Mouse (Mus musculus) heart, embryonic 14.5 days (tissue): ENCODE data around the gene Cdk5r2. TPM values are rescaled to one million over a fixed set of nuclear protein-coding genes. Genes with fewer than 3 reads are reported as not detected.

Experiments
- ATAC-seq: fragments of 200-750 bp; cut with Nextera tagmentation; 2 replicates; pipeline ENCODE4 v1.8.0; 2017; ENCODE audit warnings: low read depth, moderate TSS enrichment; ENCODE audit not compliant: insufficient number of reproducible peaks, insufficient read depth, low FRiP score
- H3K27ac ChIP-seq, 2 experiments: fragments of 200-500 bp in 1 of 2; fragments of 300-500 bp in 1 of 2; sonication (generic) in 1 of 2; replicated peaks in 1 of 2; 2 replicates each; pipeline ENCODE4 v1.5.1; 2012 to 2014; ENCODE audit warnings: low read depth in 2 of 2, low read length in 2 of 2, control low read depth in 1 of 2, mild to moderate bottlenecking in 1 of 2, mixed read lengths in 1 of 2; ENCODE audit not compliant: control insufficient read depth in 1 of 2, insufficient read depth in 1 of 2
- H3K27me3 ChIP-seq: fragments of 300-500 bp; sonication (generic); 2 replicates; pipeline ENCODE4 v1.6.1; 2014; ENCODE audit warnings: mild to moderate bottlenecking, low read length, control low read depth; ENCODE audit not compliant: control insufficient read depth, insufficient read depth
- H3K36me3 ChIP-seq: fragments of 300-500 bp; sonication (generic); 2 replicates; pipeline ENCODE4 v1.6.1; 2014; ENCODE audit warnings: mild to moderate bottlenecking, control low read depth, low read length, mixed read lengths; ENCODE audit not compliant: control insufficient read depth, insufficient read depth
- H3K4me1 ChIP-seq, 2 experiments: fragments of 200-500 bp in 1 of 2; fragments of 300-500 bp in 1 of 2; sonication (generic) in 1 of 2; 2 replicates each; pipeline ENCODE4 v1.6.1; 2012 to 2014; ENCODE audit warnings: low read length in 2 of 2, control low read depth in 1 of 2, mixed read lengths in 1 of 2; ENCODE audit not compliant: control insufficient read depth in 2 of 2, insufficient read depth in 2 of 2
- H3K4me2 ChIP-seq: fragments of 300-500 bp; sonication (generic); 2 replicates; pipeline ENCODE4 v1.6.1; 2014; ENCODE audit warnings: mild to moderate bottlenecking, low read length
- H3K4me3 ChIP-seq, 2 experiments: fragments of 200-500 bp in 1 of 2; fragments of 300-500 bp in 1 of 2; sonication (generic) in 1 of 2; 2 replicates each; pipeline ENCODE4 v1.5.1; 2012 to 2014; ENCODE audit warnings: low read length in 2 of 2, mild to moderate bottlenecking in 2 of 2, control low read depth in 1 of 2, low read depth in 1 of 2, moderate library complexity in 1 of 2; ENCODE audit not compliant: control insufficient read depth in 1 of 2, insufficient read depth in 1 of 2
- H3K9ac ChIP-seq: fragments of 300-500 bp; sonication (generic); 2 replicates; pipeline ENCODE4 v1.6.1; 2014; ENCODE audit warnings: mild to moderate bottlenecking, low read length
- H3K9me3 ChIP-seq: fragments of 300-500 bp; sonication (generic); 2 replicates; pipeline ENCODE4 v1.6.1; 2016; ENCODE audit warnings: low read length, control low read depth; ENCODE audit not compliant: control insufficient read depth
- WGBS: fragments of 180-500 bp; shearing (Covaris S2); extraction: QIAGEN DNeasy Blood & Tissue Kit; methylation state at CpG from one replicate; pipeline ENCODE4 v1.1.7; 2014; 5-methylcytosine and 5-hydroxymethylcytosine counted together
- polyA plus RNA-seq: library from polyadenylated mRNA; unstranded; fragments of >200 nt; fragmentation: Nextera tagmentation; extraction: Ambion mirVana; gene quantifications from 2 replicates; pipeline ENCODE4 v1.2.1, GENCODE M21; 2014

The Cdk5r2 gene
- polyA plus RNA-seq, 1 experiment from 2014 or later = 0.11 TPM

DNA sequence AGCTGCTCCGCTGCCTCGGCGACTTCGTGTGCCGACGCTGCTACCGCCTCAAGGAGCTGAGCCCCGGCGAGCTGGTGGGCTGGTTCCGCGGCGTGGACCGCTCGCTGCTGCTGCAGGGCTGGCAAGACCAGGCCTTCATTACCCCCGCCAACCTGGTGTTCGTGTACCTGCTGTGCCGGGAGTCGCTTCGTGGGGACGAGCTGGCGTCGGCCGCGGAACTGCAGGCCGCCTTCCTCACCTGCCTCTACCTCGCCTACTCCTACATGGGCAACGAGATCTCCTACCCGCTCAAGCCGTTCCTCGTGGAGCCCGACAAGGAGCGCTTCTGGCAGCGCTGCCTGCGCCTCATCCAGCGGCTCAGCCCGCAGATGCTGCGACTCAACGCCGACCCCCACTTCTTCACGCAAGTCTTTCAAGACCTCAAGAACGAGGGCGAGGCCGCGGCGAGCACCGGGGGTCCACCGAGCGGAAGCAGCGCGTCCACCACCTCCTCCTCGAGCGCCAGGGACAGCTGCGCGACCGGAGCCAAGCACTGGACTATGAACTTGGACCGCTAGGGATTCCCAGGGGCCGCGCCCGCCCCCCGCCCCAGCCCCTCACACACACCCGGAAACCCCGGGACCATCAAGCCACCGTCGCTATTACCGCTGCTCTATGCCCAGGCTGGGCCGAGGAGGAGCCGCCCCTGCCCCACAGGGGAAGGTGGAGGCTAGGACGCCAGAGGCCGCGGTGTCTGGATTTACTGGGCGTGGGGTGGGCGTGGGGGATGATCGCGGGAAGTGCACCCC, 1.1 kb downstream of the Cdk5r2 start:
- Histone ChIP-seq H3K4me3 (peak overlapping the region; percentile 53 to 58; a peak in 3 of 4 replicates), H3K9ac (peak overlapping the region; percentile 25; the same call in 1 of the 2 replicates), H3K27ac (no peak overlapping the region), H3K4me2 (peak overlapping the region; percentile 95), H3K36me3 (no peaks in the 10 kb centered on the region), H3K9me3 (no peaks in the 10 kb centered on the region), H3K27me3 (peaks cover 100% of the 10 kb centered on the region), H3K4me1 (peaks cover 10 to 17% of the 10 kb centered on the region in 2 experiments)
- 1% methylated on average over 74 of the region's 74 CpGs for WGBS
- no peak for ATAC-seq

DNA sequence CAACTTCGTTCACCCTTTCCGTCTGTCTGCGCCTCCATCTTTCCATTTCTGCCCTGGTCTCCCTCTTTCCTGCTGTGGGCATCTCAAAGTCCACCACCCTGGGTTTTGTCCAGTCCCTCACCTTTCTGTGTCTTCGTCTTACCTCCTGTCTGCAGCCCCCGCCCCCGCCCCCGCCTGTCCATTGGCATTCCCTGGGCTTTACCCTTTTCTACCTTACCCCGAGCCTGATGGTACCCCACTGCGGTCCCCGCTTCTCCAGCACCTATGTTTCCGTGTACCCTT, 1.6 kb downstream of the Cdk5r2 start:
- Histone ChIP-seq H3K4me2 (peak overlapping the region; percentile 95; the same call in 1 of the 2 replicates), H3K4me1 (peaks cover 10 to 17% of the 10 kb centered on the region in 2 experiments), H3K27ac (no peak overlapping the region), H3K9me3 (no peaks in the 10 kb centered on the region), H3K36me3 (no peaks in the 10 kb centered on the region), H3K9ac (no peak overlapping the region), H3K27me3 (peaks cover 96% of the 10 kb centered on the region), H3K4me3 (peak overlapping the region in 1 of 2 experiments; percentile 58; a peak in 1 of 4 replicates)
- no peak for ATAC-seq
- 2% methylated on average over 10 of the region's 11 CpGs for WGBS

DNA sequence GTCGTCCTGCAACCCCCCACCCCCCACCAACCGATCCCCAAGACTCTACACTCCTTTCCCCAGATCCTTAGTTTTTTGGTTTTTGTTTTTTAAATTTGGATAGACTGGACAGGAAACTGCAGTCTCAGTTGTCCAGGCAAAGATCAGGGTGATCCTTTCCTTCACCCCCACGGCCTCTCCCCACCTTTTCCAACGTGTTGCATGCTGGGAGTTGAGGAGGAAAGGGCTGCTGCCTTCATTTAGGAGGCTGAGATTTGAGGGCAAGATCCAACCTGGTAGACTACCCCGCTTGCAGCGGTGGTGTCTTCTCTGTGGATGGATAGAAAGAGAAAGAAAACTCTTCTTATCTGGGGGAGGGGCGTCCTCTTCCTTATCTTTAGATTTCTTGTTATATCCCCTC, 2.1 kb downstream of the Cdk5r2 start:
- ATAC-seq = no peak
- Histone ChIP-seq H3K27me3 (peaks cover 92% of the 10 kb centered on the region), H3K27ac (no peak overlapping the region), H3K9me3 (no peaks in the 10 kb centered on the region), H3K4me1 (peaks cover 10 to 17% of the 10 kb centered on the region in 2 experiments), H3K4me2 (no peak overlapping the region), H3K9ac (no peak overlapping the region), H3K36me3 (no peaks in the 10 kb centered on the region), H3K4me3 (no peak overlapping the region)
- WGBS = 2% methylated on average over 7 of the region's 7 CpGs

DNA sequence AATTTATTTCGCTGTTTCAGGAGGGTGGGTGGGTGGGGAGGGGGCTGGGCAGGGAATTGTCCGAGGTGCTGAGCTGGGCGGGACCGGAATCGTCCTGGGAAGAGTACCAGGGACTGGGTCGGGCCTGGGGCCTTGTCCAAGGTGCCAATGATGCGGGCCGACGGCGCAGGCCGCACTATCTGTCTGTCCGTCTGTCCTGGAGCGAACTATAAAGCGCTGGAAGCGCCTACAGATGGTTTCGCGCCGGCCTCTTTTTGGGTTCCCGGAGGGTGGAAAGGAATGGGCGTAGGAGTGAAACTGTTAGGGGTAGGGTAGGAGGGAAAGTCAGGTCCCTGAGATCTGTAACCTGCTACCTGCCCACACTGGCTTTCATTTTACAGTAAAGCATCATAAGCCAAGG, 2.5 kb downstream of the Cdk5r2 start:
- 4% methylated on average over 20 of the region's 20 CpGs for WGBS
- no peaks in the 10 kb centered on the region for H3K9me3 ChIP-seq
- ATAC-seq = no peak

DNA sequence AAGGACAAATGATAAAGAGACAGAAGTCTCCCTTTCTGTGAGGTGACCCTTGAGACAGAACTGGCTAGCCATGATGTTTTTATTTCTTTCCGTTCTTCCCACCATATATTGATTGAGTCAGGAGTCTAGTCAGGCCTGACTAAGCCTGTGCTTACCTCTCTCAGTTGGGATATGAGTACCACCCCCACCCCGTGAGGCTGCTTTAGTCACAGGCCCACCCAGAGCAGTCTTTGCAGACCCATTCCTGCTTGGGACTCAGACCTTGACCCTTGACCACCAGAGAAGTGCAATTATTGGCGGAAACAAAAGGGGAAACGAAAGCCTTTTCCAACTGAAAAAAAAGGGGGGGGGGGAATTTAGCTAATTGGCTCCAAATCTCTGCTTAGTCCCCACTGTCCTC, 2.9 kb downstream of the Cdk5r2 start:
- Histone ChIP-seq H3K9me3 (no peaks in the 10 kb centered on the region), H3K9ac (no peak overlapping the region), H3K4me2 (peak overlapping the region; percentile 57), H3K27ac (no peak overlapping the region), H3K36me3 (no peaks in the 10 kb centered on the region), H3K4me1 (peaks cover 10 to 17% of the 10 kb centered on the region in 2 experiments), H3K27me3 (peaks cover 83% of the 10 kb centered on the region), H3K4me3 (peak overlapping the region in 1 of 2 experiments; percentile 20; a peak in 1 of 4 replicates)
- ATAC-seq = no peak
- WGBS = 9% methylated on average over 4 of the region's 4 CpGs

More for the DNA sequence above, 2.5 kb downstream of the Cdk5r2 start:
- peaks cover 88% of the 10 kb centered on the region for H3K27me3 ChIP-seq
- peaks cover 10 to 17% of the 10 kb centered on the region in 2 experiments for H3K4me1 ChIP-seq
- H3K27ac ChIP-seq = no peak overlapping the region
- no peak overlapping the region for H3K9ac ChIP-seq
- H3K4me2 ChIP-seq = no peak overlapping the region
- no peak overlapping the region for H3K4me3 ChIP-seq
- no peaks in the 10 kb centered on the region for H3K36me3 ChIP-seq

DNA sequence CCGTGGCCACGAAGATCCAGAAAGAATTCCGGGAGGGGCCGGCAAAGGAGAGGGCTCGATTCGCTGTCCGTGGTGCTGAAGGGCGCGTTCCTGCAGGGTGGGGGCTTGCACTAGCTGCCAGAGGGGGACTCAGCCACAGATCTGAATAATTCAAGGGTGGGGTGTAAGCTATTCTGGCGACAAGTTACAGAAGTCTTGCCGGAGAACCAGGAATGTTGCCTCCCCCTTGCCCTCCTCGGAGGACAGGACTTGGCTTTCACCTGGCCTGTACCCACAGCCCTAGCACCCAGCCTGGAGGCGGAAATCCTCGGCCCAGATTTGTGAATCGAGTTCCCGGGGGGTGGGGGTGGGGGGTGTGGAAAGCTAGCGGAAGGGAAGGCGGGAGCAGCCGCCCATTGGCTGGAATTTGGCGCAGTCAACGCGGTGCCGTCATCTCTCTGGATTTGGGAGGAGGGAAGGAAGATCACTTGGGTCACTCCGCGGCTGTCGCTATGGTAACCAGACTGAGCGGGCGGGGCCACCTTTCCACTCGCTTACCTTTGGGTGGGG, 3.5 kb downstream of the Cdk5r2 start:
- H3K9me3 ChIP-seq = no peaks in the 10 kb centered on the region
- peak overlapping the region; percentile 20 to 26 for H3K4me3 ChIP-seq
- WGBS = under 1% methylated on average over 29 of the region's 29 CpGs
- peaks cover 77% of the 10 kb centered on the region for H3K27me3 ChIP-seq
- peaks cover 10 to 17% of the 10 kb centered on the region in 2 experiments for H3K4me1 ChIP-seq
- H3K36me3 ChIP-seq = no peaks in the 10 kb centered on the region
- ATAC-seq = no peak
- H3K27ac ChIP-seq = no peak overlapping the region
- H3K9ac ChIP-seq = no peak overlapping the region
- H3K4me2 ChIP-seq = peak overlapping the region; percentile 57

DNA sequence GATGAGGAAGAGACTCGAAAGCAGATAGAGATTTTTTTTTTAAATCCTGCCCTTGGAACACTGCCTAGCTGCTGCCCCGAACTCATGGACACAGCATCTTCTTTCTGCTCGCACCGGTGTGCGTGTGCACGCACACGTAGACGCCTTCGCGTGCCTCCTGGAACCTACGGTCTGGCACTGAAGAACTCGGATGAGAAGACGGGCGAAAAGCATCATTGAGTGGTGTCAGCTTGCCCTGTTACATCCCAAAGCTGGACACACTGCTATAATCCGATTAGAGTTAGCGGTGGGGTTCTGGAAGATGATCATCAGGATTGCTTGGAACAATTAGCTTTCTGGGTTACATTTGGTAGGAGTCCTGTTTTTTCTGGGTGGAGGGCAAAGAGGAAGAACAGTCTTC, 4.1 kb downstream of the Cdk5r2 start:
- 7% methylated on average over 16 of the region's 16 CpGs for WGBS
- Histone ChIP-seq H3K27me3 (peaks cover 72% of the 10 kb centered on the region), H3K9ac (no peak overlapping the region), H3K36me3 (no peaks in the 10 kb centered on the region), H3K4me3 (peak overlapping the region in 1 of 2 experiments; percentile 20; a peak in 1 of 4 replicates), H3K4me1 (peaks cover 10 to 17% of the 10 kb centered on the region in 2 experiments), H3K4me2 (peak overlapping the region; percentile 57), H3K9me3 (no peaks in the 10 kb centered on the region), H3K27ac (no peak overlapping the region)
- no peak for ATAC-seq
